ENCODE assay signal across 12 mouse cellular contexts in genomic region chr9:70351570-70352277, GRCm38 (mm10).
DNase-seq lines count a peak whose midpoint lies in the region; ATAC-seq and TF ChIP-seq lines count a peak whose summit lies in the region.
"Had no signal": no experiment of that assay in that cellular context is flagged by ENCODE, and none has a peak within 500 bp of the region (broad histone marks: within the 10 kb centered on the region; RNA-seq: fewer than 3 reads in every experiment).

No protein-coding gene starts in this region.

- no peak for TF ChIP-seq POLR2A in kidney, adult 2 months (IDR thresholded peaks at IDR 0.05; ENCODE audit: low read depth, low read length)

- no peak overlapping the region for H3K4me3 ChIP-seq in kidney, postnatal 0 days (replicated peaks; ENCODE audit: low read depth, low read length)
- no peak overlapping the region for H3K4me3 ChIP-seq in midbrain, postnatal 0 days (ENCODE audit: low read depth, low read length)
- no peak overlapping the region for H3K4me3 ChIP-seq in kidney, adult 2 months (ENCODE audit: insufficient read depth, low read depth, low read length)

- H3K9ac ChIP-seq in kidney, postnatal 0 days (ENCODE audit: low read depth, low read length): no peak overlapping the region
- H3K9ac ChIP-seq in midbrain, postnatal 0 days (replicated peaks; ENCODE audit: low read length, poor library complexity, severe bottlenecking): no peak overlapping the region
- H3K9ac ChIP-seq: liver, embryonic 14.5 days had no signal

- no peak overlapping the region for H3K4me2 ChIP-seq in kidney, postnatal 0 days (ENCODE audit: low read length)
- no peak overlapping the region for H3K4me2 ChIP-seq in midbrain, postnatal 0 days (ENCODE audit: low read depth, low read length, poor library complexity, severe bottlenecking)

- H3K4me1 ChIP-seq in kidney, postnatal 0 days (replicated peaks; ENCODE audit: insufficient read depth, low read length): no peaks in the 10 kb centered on the region
- H3K4me1 ChIP-seq in midbrain, postnatal 0 days (ENCODE audit: insufficient read depth, low read length): no peaks in the 10 kb centered on the region
- H3K4me1 ChIP-seq in kidney, adult 2 months (ENCODE audit: control insufficient read depth, insufficient read depth, low read length): no peaks in the 10 kb centered on the region

- WGBS in kidney, postnatal 0 days: 38% methylated on average over 8 of the region's 8 CpGs
- WGBS in midbrain, postnatal 0 days: 25% methylated on average over 8 of the region's 8 CpGs
- WGBS in kidney, adult 2 months: 64% methylated on average over 8 of the region's 8 CpGs

- peak; percentile 16 for DNase-seq in kidney, postnatal 0 days (ENCODE audit: low spot score)
- no peak for DNase-seq in kidney, postnatal 10 days
- DNase-seq in embryo, embryonic 10.5 days (ENCODE audit: low spot score): peak; percentile 43
- DNase-seq in midbrain, postnatal 0 days (ENCODE audit: low spot score): peak; percentile 42
- DNase-seq in frontal cortex, postnatal 14 days (ENCODE audit: low spot score in 2 of 2): no peak
- DNase-seq in kidney, adult 2 months: no peak
- DNase-seq: adrenal gland, postnatal 14 days; gastrocnemius, postnatal 14 days; kidney, postnatal 14 days; thymus, postnatal 14 days had no signal

- H3K27ac ChIP-seq in kidney, postnatal 0 days: no peak overlapping the region
- no peak overlapping the region for H3K27ac ChIP-seq in midbrain, postnatal 0 days (ENCODE audit: low read depth, low read length)
- H3K27ac ChIP-seq in kidney, adult 2 months (ENCODE audit: insufficient read depth, low read depth, low read length): no peak overlapping the region
- H3K27ac ChIP-seq: liver, embryonic 14.5 days had no signal

- no peaks in the 10 kb centered on the region for H3K27me3 ChIP-seq in kidney, postnatal 0 days (ENCODE audit: insufficient read depth, low read length)
- no peaks in the 10 kb centered on the region for H3K27me3 ChIP-seq in midbrain, postnatal 0 days (ENCODE audit: insufficient read depth, low read length)
- H3K27me3 ChIP-seq in kidney, adult 2 months (replicated peaks; ENCODE audit: control insufficient read depth, insufficient read depth, low read length): no peaks in the 10 kb centered on the region

- TF ChIP-seq CTCF in kidney, postnatal 0 days (IDR thresholded peaks at IDR 0.05; ENCODE audit: low read depth): no peak
- TF ChIP-seq CTCF in midbrain, postnatal 0 days (IDR thresholded peaks at IDR 0.05): no peak
- TF ChIP-seq CTCF in kidney, adult 2 months (conservative IDR thresholded peaks at IDR 0.05; ENCODE audit: insufficient read depth, insufficient read length, low read depth, low read length): no peak

- H3K9me3 ChIP-seq in kidney, postnatal 0 days (replicated peaks; ENCODE audit: low read length): no peaks in the 10 kb centered on the region
- no peaks in the 10 kb centered on the region for H3K9me3 ChIP-seq in midbrain, postnatal 0 days (ENCODE audit: low read length)

- H3K36me3 ChIP-seq in kidney, postnatal 0 days (ENCODE audit: insufficient read depth, low read length): peaks cover 31% of the 10 kb centered on the region; the same call in 1 of the 2 replicates
- no peaks in the 10 kb centered on the region for H3K36me3 ChIP-seq in midbrain, postnatal 0 days (ENCODE audit: insufficient read depth, low read length)
- peaks cover 2% of the 10 kb centered on the region for H3K36me3 ChIP-seq in kidney, adult 2 months (ENCODE audit: control insufficient read depth, insufficient read depth, low read length)

- no peak for ATAC-seq in kidney, postnatal 0 days (replicated peaks; ENCODE audit: low FRiP score, low read depth)
- ATAC-seq in granulocyte monocyte progenitor cell, adult 5-6 weeks (replicated peaks; ENCODE audit: poor library complexity, severe bottlenecking): peak; percentile 85
- ATAC-seq in midbrain, postnatal 0 days (ENCODE audit: low FRiP score): no peak

Comparison
In these comparisons a context has a peak if more than half of its experiments do, and no peak if none do; other contexts are left out.
1. DNase-seq: peak in kidney, postnatal 0 days (single experiment), embryo, embryonic 10.5 days (single experiment) and midbrain, postnatal 0 days (single experiment); none in kidney, postnatal 10 days (single experiment), frontal cortex, postnatal 14 days (0 of 2) and kidney, adult 2 months (single experiment).